Mouse (Mus musculus) cortical plate, adult 2 months (tissue): ENCODE results near the gene Tcf12.

ENCODE experiments used
- CTCF ChIP-seq: fragments of 200-500 bp; IDR thresholded peaks from 2 replicates; pipeline ENCODE4 v1.5.1; 2011; ENCODE audit warnings: mild to moderate bottlenecking, control low read depth, low read length; ENCODE audit not compliant: insufficient read depth; ENCODE audit errors: extremely low read depth
- POLR2A ChIP-seq: fragments of 200-500 bp; IDR thresholded peaks from 2 replicates; pipeline ENCODE4 v1.6.1; 2011; ENCODE audit warnings: mild to moderate bottlenecking, low read length, control low read depth; ENCODE audit not compliant: insufficient read depth; ENCODE audit errors: extremely low read depth

GRCm38 (mm10) chr9:72137899-72138298, 26.2 kb upstream of the Tcf12 start:
- no peak for TF ChIP-seq CTCF
- TF ChIP-seq POLR2A = no peak
